Mouse (Mus musculus) midbrain, embryonic 12.5 days (tissue): ENCODE measurements around the gene Nfyb. TPM values are rescaled to one million over a fixed set of nuclear protein-coding genes. Genes with fewer than 3 reads are reported as not detected.
A peak's percentile ranks its signal among the peaks of the same experiment; 100 is the strongest.

Experiments
- ATAC-seq: fragments of 200-750 bp; cut with Nextera tagmentation; 2 replicates; pipeline ENCODE4 v1.8.0; 2017; ENCODE audit warnings: low read depth, moderate TSS enrichment, moderate library complexity; ENCODE audit not compliant: low FRiP score
- H3K27ac ChIP-seq: fragments of 300-500 bp; sonication (generic); replicated peaks from 2 replicates; pipeline ENCODE4 v1.5.1; 2016; ENCODE audit warnings: mild to moderate bottlenecking
- H3K27me3 ChIP-seq: fragments of 300-500 bp; sonication (generic); 2 replicates; pipeline ENCODE4 v1.6.1; 2016; ENCODE audit warnings: mild to moderate bottlenecking
- H3K36me3 ChIP-seq: fragments of 300-500 bp; sonication (generic); 2 replicates; pipeline ENCODE4 v1.6.1; 2016
- H3K4me1 ChIP-seq: fragments of 300-500 bp; sonication (generic); 2 replicates; pipeline ENCODE4 v1.6.1; 2016
- H3K4me2 ChIP-seq: fragments of 300-500 bp; sonication (generic); replicated peaks from 2 replicates; pipeline ENCODE4 v1.6.1; 2016; ENCODE audit warnings: mild to moderate bottlenecking, moderate library complexity
- H3K4me3 ChIP-seq: fragments of 300-500 bp; sonication (generic); 2 replicates; pipeline ENCODE4 v1.5.1; 2016; ENCODE audit warnings: mild to moderate bottlenecking
- H3K9ac ChIP-seq: fragments of 300-500 bp; sonication (generic); replicated peaks from 2 replicates; pipeline ENCODE4 v1.6.1; 2016; ENCODE audit warnings: mild to moderate bottlenecking, moderate library complexity
- H3K9me3 ChIP-seq: fragments of 300-500 bp; sonication (generic); 2 replicates; pipeline ENCODE4 v1.6.1; 2016; ENCODE audit warnings: mild to moderate bottlenecking
- whole genome bisulfite sequencing: fragments of 180-500 bp; shearing (Covaris S2); methylation state at CpG from one replicate; pipeline ENCODE4 v1.1.7; 2016; 5-methylcytosine and 5-hydroxymethylcytosine counted together
- polyA plus RNA-seq: library from polyadenylated mRNA; unstranded; fragments of >200 nt; fragmentation: Nextera tagmentation; extraction: Ambion mirVana; gene quantifications from 2 replicates; pipeline ENCODE4 v1.2.1, GENCODE M21; 2016

The Nfyb gene
- polyA plus RNA-seq, 1 experiment from 2014 or later, result 58.3 TPM

DNA sequence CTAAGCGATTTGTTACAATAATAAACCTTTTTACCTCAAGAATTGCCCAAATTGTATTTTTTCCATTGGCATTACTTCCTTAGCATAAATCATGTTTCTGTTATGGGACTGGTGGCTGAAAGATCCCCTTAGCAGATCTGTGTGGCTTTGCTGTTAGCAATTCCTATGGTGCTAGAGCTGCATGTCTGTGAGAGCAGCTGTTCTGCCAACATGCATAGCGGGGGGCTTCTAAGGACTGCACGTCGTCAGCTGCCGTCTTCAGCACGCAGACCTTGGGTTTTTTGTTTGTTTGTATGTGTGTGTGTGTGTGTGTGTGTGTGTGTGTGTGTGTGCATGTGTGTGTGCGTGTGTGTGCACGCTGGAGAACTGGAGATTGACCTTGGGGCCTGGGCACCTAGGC is 22.6 kb downstream of the Nfyb start:
- no peaks in the 10 kb centered on the region for H3K27me3 ChIP-seq
- H3K9me3 ChIP-seq, result no peaks in the 10 kb centered on the region
- H3K9ac ChIP-seq, result no peak overlapping the region
- peaks cover 32% of the 10 kb centered on the region for H3K36me3 ChIP-seq
- H3K4me1 ChIP-seq, result no peaks in the 10 kb centered on the region
- WGBS, result 79% methylated on average over 8 of the region's 8 CpGs
- no peak for ATAC-seq
- no peak overlapping the region for H3K4me3 ChIP-seq
- H3K4me2 ChIP-seq, result no peak overlapping the region
- no peak overlapping the region for H3K27ac ChIP-seq

DNA sequence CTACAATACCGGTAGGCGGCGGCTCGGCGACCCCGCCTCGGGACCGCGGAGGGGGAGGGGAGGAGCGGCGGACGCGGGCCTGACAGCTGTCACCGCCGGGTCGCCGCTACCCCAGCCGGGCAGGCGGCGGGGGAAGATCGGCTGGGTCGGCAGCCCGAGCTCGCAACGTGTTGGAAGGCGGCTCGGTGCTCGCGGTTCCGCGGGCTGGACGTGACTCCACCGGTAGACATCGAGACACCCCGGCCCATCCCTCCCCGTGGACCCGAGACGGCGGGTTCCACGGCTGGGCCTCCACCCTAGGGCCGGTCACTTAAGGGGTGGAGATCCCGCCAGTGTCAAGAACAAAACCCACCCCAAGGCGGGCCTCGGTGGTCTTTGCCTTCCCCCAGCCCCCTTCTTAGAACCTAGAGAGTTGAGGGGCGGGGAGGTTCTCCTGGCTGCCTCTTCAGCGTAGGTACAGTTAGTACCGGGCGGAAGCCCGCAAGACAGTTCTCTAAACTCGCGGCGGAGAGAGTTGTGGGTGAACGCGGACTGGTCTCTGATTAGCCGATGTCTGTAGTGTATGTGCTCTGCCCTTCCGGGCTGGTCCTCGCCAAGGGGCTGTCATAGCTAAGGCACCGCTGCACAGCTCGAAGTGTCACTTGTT is 64.5 kb downstream of the Nfyb start:
- no peaks in the 10 kb centered on the region for H3K9me3 ChIP-seq
- H3K4me1 ChIP-seq, result peaks cover 14% of the 10 kb centered on the region
- no peaks in the 10 kb centered on the region for H3K27me3 ChIP-seq
- H3K27ac ChIP-seq, result peak overlapping the region; percentile 67
- H3K4me2 ChIP-seq, result peak overlapping the region; percentile 71
- H3K36me3 ChIP-seq, result 0 out of 2 replicates have a peak, but pooled peaks cover 8% of the 10 kb centered on the region
- ATAC-seq, result peak; percentile 89
- peak overlapping the region; percentile 84 for H3K9ac ChIP-seq
- WGBS, result under 1% methylated on average over 42 of the region's 59 CpGs
- H3K4me3 ChIP-seq, result peak overlapping the region; percentile 86

DNA sequence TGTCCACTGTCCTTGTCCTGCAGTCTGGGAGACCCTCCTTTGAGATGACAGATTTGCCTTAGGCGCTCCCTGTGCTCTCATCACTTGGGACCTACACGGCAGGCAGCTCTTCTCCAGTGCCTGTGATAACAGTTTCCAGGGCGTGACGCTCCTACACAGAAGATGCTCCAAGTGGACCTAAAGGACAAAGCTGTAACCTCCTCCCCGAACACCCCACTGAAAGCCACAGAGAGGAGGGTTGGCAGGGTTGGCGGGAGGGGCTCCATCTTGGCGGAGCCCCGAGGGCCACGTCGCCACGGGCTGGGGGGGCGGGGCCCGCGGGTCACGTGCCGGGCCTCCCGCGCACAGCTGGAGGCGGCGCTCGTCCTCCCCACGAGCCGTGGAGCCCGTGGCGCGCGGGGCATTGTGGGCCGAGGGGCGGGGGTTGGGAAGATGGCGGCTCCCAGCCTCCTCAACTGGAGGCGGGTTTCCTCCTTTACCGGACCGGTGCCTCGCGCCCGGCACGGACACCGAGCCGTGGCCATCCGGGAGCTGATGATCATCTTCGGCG is 65.2 kb downstream of the Nfyb start:
- ATAC-seq, result peak; percentile 96
- Histone ChIP-seq H3K27me3 (no peaks in the 10 kb centered on the region), H3K4me2 (peak overlapping the region; percentile 71), H3K4me3 (peak overlapping the region; percentile 86), H3K9ac (peak overlapping the region; percentile 84), H3K36me3 (0 out of 2 replicates have a peak, but pooled peaks cover 4% of the 10 kb centered on the region), H3K4me1 (peaks cover 14% of the 10 kb centered on the region), H3K9me3 (no peaks in the 10 kb centered on the region), H3K27ac (peak overlapping the region; percentile 67)
- under 1% methylated on average over 41 of the region's 42 CpGs for WGBS

Other genes starting within 250 kb of the Nfyb start
- 35.5 and 40.6 TPM in 2 replicates for gene 1190007I07Rik, start 140.9 kb downstream of the Nfyb start, polyA plus RNA-seq
- 290 and 294 TPM in 2 replicates for gene Tdg, start 134.3 kb downstream of the Nfyb start, polyA plus RNA-seq
- gene Glt8d2, start 73.5 kb downstream of the Nfyb start, polyA plus RNA-seq, result 3.1 and 3.6 TPM in 2 replicates
- gene Hcfc2, start 68.0 kb downstream of the Nfyb start, polyA plus RNA-seq, result 43.3 and 46.5 TPM in 2 replicates
- gene Txnrd1, start 69.8 kb upstream of the Nfyb start, polyA plus RNA-seq, result 174 and 176 TPM in 2 replicates
- gene Eid3, start 102.5 kb upstream of the Nfyb start, polyA plus RNA-seq, result 0.69 and 0.80 TPM in 2 replicates
- gene Chst11, start 221.4 kb upstream of the Nfyb start, polyA plus RNA-seq, result 1.9 and 2.3 TPM in 2 replicates